Mouse (Mus musculus): ENCODE data around the gene Zfp661.
A peak's percentile ranks its signal among the peaks of the same experiment; 100 is the strongest.
"Not testable (repeated sequence)": the region's sequence is repeated elsewhere in the genome, so short reads cannot be mapped to it uniquely, and the experiment has no call there.

Gene Zfp661

DNA sequence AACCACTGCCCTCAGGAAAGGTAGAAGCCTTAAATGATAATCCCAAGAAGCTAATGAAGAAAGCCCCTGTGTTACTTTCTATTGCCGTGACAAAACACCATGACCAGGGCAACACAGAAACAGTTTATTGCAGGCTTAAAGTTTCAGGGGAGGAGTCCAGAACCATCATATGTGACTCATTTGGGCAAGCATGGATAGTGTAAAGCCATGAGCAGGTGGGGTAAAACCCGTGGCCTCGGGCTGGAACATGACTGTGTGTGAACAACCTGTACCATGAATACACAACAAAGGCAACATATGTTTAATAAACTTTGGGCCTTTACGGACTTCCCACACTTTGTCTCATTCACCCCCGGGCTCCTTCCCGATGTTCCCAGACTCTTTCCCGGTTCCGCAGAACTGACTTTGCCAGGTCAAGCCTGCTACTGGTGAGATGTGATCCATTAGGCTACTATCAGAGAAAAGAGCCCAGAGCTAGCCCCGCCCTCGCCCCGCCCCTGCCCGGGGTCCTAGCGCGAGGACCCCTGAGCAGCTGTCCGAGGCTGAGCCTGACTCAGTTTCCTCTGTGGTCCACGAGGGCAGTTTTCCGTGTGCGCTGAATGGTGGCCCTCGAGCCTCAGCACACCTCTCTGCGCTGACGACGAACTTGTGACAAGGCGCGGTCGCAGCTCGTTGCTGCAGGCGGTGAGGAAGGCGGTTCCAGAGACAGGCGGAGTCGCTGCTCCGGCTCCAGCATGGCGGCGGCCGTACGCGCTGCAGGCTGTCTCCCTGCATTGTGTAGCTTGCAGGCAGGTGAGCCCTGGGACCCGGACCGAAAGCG, at the start of gene Zfp661, which contains the start of gene Mrps5:
TSS of gene Zfp661 (minus strand) at position 401 of the 820 bp plus-strand sequence.
TSS of gene Mrps5 (plus strand) at position 529 of the 820 bp plus-strand sequence.
- DNase-seq (ENCODE audit: extremely low read depth, low read depth), result peak; percentile 49

- DNase-seq (ENCODE audit: extremely low read depth, low read depth), result no peak
Observed at GRCm38 (mm10) chr2:127635581-127635980, 48.7 kb upstream of the Zfp661 start.

- no peak for DNase-seq (ENCODE audit: extremely low read depth, low read depth)
Observed at GRCm38 (mm10) chr2:127632601-127633000, 45.7 kb upstream of the Zfp661 start.

DNA sequence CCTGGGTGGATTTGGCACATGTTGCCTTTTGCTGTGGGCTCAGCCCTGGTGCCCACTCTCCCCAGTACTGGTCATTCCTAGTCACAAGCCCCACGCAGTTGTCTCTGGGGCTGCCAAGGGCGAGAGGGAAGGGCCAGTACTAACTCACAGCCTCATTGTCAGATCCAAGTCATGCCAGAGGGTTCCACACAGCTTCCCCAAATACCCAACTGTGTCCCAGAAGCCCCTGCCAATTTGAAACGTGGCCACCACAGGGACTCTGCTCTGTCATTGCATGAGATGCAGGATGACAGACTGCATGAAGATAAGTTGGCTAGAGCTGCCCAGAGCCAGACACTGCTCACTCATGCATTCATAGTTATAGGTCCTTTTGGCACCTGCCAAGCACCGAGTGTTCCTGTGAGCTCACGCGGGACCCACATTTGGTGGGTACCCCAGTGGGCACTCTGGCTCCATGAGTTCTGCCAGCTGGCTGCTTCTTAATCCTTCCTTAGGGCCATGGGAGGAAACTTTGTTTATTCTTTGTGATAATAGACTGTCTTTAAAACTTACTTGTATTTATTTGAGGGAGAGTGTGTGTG, 41.2 kb upstream of the Zfp661 start:
- no peak for DNase-seq (ENCODE audit: extremely low read depth, low read depth)

- no peak for DNase-seq (ENCODE audit: extremely low read depth, low read depth)
Observed at GRCm38 (mm10) chr2:127627354-127627753, 40.5 kb upstream of the Zfp661 start.

DNA sequence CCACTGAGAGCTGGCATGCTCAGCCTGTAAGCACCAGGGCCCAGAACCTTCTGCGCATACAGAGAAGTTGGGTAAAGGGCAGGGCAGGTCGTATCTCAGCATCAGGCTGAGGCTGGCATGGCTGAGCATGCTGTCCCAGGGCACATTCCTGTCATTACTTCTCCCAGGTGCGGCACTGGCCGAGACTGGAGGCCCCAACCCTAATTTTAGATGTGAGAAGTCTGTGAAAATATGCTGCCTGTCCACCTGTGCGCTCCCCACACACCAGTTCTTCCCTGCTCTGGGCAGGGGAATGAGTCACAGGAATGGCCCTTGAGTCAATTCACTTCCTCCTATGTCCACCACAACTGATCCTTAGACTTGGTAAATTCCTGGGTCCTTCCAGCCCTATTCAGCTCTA, 38.8 kb upstream of the Zfp661 start:
- DNase-seq (ENCODE audit: extremely low read depth, low read depth), result no peak

GRCm38 (mm10) chr2:127624786-127625185, 37.9 kb upstream of the Zfp661 start:
- no peak for DNase-seq (ENCODE audit: extremely low read depth, low read depth)

- DNase-seq (ENCODE audit: extremely low read depth, low read depth), result peak; percentile 11
Observed at GRCm38 (mm10) chr2:127622065-127622464, 35.2 kb upstream of the Zfp661 start.

DNA sequence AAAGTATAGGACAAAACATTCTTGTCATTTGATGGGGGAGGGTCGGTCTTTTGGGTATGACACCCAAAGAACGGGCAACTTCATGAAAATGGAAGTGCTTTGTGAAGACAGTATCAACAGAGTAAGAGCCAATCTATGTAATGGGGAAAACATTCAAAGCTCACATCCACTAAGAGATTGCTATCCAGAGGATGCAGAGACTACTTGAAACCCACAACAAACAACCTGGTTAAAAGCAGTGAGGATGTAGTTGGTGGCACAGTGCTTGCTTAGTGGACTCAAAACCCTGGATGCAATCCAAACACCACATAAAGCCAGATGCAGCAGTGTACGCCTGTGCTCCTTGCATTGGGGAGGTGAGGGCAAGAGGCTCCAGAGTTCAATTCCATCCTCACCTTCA, 32.4 kb upstream of the Zfp661 start:
- no peak for DNase-seq (ENCODE audit: extremely low read depth, low read depth)

DNA sequence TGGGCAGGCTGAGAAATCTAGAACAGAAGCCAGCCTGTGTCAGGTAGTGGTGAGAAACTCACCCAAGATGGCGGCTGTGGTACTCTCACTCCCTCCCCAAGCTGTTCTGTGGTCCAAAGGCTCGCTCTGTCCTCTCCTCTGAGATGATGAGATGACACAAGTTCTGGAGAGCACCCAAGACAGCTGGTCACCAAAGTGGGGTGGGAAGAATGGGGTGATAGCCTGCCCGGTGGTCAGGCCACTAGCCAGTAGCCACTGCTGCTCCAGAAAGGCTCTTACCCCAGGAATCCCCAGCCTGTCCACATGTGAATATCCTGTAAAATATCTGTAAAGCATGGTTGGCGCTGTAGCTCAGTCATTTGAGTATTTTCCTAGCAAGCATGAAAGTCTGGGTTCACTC, 25.4 kb upstream of the Zfp661 start:
- DNase-seq (ENCODE audit: extremely low read depth, low read depth), result no peak

GRCm38 (mm10) chr2:127611386-127611785, 24.5 kb upstream of the Zfp661 start:
- no peak for DNase-seq (ENCODE audit: extremely low read depth, low read depth)

DNA sequence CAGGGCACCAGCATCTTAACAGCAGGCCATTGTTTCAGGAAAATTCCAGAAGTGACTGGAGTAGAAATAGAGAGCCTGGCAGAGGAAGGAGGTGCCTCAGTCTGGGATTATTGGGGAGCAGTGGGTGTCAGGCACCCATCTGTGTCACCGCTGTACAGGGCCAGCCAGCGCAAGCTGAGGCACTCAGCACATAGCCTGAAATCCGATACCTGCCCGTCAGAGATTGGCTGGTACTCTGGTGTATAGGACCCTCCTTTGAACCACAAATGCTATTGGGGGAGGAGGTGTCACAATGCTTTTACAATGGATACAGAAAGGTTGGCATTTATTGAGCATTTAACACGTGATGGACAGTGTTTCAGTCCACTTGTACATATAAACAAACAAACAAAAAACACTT, 22.1 kb upstream of the Zfp661 start:
- no peak for DNase-seq (ENCODE audit: extremely low read depth, low read depth)

DNA sequence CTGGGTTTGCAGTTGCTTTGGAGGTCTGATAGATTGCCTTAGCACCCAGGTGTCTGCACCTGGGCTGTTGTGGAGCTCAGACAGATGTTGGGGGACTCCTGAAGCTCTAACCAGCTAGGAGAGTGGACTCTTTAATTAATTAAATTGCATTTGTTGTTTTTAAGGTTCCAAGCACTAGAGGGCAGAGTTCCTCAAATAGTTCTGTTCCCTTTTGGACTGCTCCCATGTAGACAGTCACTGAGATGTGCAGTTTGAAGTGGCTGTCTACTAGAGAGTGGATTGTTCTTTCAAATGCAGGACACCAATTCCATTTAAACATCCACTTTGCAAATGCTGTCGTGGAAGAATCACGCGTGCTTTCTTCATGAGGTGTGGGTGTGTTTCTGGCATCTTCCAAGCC, 21.3 kb upstream of the Zfp661 start:
- peak; percentile 24 for DNase-seq (ENCODE audit: extremely low read depth, low read depth)

- no peak for DNase-seq (ENCODE audit: extremely low read depth, low read depth)
Observed at GRCm38 (mm10) chr2:127605203-127605602, 18.3 kb upstream of the Zfp661 start.

- DNase-seq (ENCODE audit: extremely low read depth, low read depth), result not testable (repeated sequence)
Observed at GRCm38 (mm10) chr2:127603383-127603782, 16.5 kb upstream of the Zfp661 start.

GRCm38 (mm10) chr2:127590840-127591239, 3.9 kb upstream of the Zfp661 start:
- DNase-seq (ENCODE audit: extremely low read depth, low read depth), result no peak

GRCm38 (mm10) chr2:127590204-127590603, 3.3 kb upstream of the Zfp661 start:
- no peak for DNase-seq (ENCODE audit: extremely low read depth, low read depth)

DNA sequence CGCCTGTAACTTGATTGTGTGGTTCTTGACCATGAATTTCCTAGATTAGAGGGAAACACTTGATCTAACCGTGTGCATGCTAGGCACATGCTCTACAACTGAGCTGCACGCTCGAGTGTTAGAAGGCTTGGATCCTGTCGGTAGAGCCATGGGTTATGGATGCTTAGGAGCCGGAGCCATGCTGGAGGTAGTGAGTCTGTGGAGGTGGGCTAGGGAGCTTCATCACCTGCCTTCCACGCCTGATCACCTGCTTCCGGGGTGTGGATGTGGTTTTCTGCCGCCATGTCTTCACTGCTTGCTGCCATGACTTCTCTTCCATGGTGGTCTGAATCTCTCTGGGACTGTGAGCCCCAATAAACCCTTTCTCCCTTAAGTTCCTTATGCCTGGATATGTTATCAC, 2.0 kb upstream of the Zfp661 start:
- peak; percentile 20 for DNase-seq (ENCODE audit: extremely low read depth, low read depth)

- no peak for DNase-seq (ENCODE audit: extremely low read depth, low read depth)
Observed at GRCm38 (mm10) chr2:127587514-127587844, 585 bp upstream of the Zfp661 start.

- DNase-seq (ENCODE audit: extremely low read depth, low read depth), result peak; percentile 93
Observed at GRCm38 (mm10) chr2:127584436-127584858, 2.4 kb downstream of the Zfp661 start.

DNA sequence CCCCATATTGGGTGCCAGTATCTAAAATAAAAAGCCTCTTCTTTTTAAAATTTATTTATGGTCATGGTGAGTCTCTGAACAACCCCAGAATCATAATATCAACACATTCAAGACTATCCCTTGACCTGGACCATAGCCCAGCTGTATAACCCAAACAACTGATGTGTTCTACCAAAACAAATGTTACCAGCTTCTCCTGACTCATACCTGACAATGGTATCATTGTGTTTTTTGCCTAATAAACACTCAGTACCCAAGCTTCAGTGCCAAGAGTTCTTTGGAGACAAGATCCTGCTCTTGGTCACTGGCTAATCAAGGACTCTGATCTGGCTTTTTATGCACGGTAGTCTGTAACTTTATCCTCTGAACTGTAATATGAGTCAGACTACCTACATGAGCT, 13.6 kb downstream of the Zfp661 start:
- DNase-seq (ENCODE audit: extremely low read depth, low read depth), result no peak

DNA sequence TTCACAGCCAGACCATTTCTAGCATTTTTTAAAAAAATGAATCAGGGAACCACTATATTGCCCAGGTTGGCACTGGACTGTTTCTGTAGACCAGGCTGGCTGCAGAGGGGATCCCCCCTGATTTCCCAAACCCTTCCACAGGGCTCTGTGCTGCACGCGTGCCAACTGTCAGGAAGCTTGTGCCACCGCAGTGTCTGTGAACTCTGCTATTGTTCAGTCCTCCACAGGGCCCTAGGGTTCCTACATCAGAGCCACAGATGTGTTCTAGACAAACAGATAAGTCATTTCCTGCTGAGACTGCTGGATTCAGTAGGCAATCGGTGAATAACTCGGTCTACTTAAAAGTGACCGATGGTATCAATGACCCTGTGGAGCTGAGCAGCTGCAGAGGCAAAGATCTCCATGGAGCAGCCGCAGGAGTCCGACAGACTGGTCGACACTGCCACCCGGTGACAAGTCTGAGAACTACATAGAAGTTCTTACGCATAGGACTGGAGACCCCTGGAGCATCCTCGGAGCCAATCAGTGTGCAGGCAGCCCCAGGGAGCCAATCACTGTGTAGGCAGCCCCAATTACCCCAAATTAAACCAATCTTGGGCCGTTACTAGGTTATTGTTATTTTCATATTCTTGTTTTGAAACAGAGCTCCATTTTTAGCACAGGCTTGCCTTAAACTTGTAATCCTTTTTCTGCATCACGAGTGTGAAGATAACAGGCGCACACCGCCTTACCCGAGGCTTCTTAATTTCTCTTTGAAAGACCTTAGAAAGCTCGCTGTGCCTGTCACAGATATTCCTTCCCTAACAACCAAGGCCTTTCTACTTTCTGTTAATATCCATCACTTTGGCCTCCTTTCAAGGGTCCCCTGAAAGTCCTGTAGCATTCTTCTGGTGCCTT, 27.6 kb downstream of the Zfp661 start:
- DNase-seq (ENCODE audit: extremely low read depth, low read depth), result peak; percentile 87

All from MEL-GATA-1-ER (cell line).